Mouse (Mus musculus) midbrain, embryonic 11.5 days (tissue): Measurements from ENCODE around the gene Metrn. TPM values are rescaled to one million over a fixed set of nuclear protein-coding genes. Genes with fewer than 3 reads are reported as not detected.

ENCODE experiments used
- ATAC-seq: fragments of 200-750 bp; cut with Nextera tagmentation; 2 replicates; pipeline ENCODE4 v1.8.0; 2017; ENCODE audit warnings: moderate TSS enrichment, moderate library complexity; ENCODE audit not compliant: low FRiP score
- DNase-seq: peaks from one replicate; pipeline ENCODE4 v3.0.0; 2015; ENCODE audit warnings: low spot score; ENCODE audit errors: missing footprints
- H3K27ac ChIP-seq: fragments of 300-500 bp; sonication (generic); 2 replicates; pipeline ENCODE4 v1.5.1; 2014; ENCODE audit warnings: low read depth, low read length
- H3K27me3 ChIP-seq: fragments of 300-500 bp; sonication (generic); 2 replicates; pipeline ENCODE4 v1.6.1; 2014; ENCODE audit warnings: mild to moderate bottlenecking, low read length, moderate library complexity, mixed read lengths; ENCODE audit not compliant: control insufficient read depth, insufficient read depth
- H3K36me3 ChIP-seq: fragments of 300-500 bp; sonication (generic); 2 replicates; pipeline ENCODE4 v1.6.1; 2014; ENCODE audit warnings: mild to moderate bottlenecking, low read length, moderate library complexity, mixed read lengths; ENCODE audit not compliant: control insufficient read depth, insufficient read depth
- H3K4me1 ChIP-seq: fragments of 300-500 bp; sonication (generic); 2 replicates; pipeline ENCODE4 v1.6.1; 2014; ENCODE audit warnings: low read length; ENCODE audit not compliant: control insufficient read depth, insufficient read depth
- H3K4me2 ChIP-seq: fragments of 300-500 bp; sonication (generic); 2 replicates; pipeline ENCODE4 v1.6.1; 2014; ENCODE audit warnings: mild to moderate bottlenecking, moderate library complexity
- H3K4me3 ChIP-seq: fragments of 300-500 bp; sonication (generic); 2 replicates; pipeline ENCODE4 v1.5.1; 2014; ENCODE audit warnings: low read depth, low read length
- H3K9ac ChIP-seq: fragments of 300-500 bp; sonication (generic); 2 replicates; pipeline ENCODE4 v1.6.1; 2014; ENCODE audit warnings: low read length
- H3K9me3 ChIP-seq: fragments of 300-500 bp; sonication (generic); 2 replicates; pipeline ENCODE4 v1.6.1; 2016; ENCODE audit warnings: low read length; ENCODE audit not compliant: control insufficient read depth
- WGBS: fragments of 180-500 bp; shearing (Covaris S2); extraction: QIAGEN DNeasy Blood & Tissue Kit; methylation state at CpG from one replicate; pipeline ENCODE4 v1.1.7; 2014; 5-methylcytosine and 5-hydroxymethylcytosine counted together
- polyA plus RNA-seq: library from polyadenylated mRNA; unstranded; fragments of >200 nt; fragmentation: Nextera tagmentation; extraction: Ambion mirVana; gene quantifications from 2 replicates; pipeline ENCODE4 v1.2.1, GENCODE M21; 2014

Gene Metrn
- polyA plus RNA-seq: 21.3 and 32.1 TPM in 2 replicates

DNA sequence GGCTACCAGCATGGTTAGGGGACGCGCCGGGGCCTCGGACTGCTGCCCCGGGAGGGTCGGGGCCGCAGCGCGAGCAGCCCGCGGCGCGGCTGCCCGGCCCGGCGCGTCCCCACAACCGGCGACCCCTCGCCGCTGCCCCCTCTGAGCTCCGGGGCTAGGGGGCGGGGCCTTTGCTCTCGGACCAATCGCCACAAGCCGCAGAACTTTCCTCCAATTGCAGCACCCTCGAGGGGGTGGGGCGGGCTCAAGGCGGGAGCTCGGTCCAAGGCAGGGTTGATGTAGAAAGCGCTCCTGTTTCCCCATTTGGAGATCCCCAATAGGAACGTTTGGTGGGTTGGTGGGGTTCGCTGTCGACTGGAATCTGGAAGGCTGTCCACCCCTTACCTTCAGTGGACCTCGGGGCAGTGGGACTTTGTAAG is at the start of gene Metrn:
TSS of gene Metrn (minus strand) at position 186 of the 419 bp plus-strand sequence.
- WGBS: under 1% methylated on average over 34 of the region's 35 CpGs
- Histone ChIP-seq H3K4me3 (peak within 1 kb of the TSS; percentile 89), H3K4me1 (peaks cover 45% of the 10 kb centered on the region), H3K4me2 (peak within 1 kb of the TSS; percentile 98), H3K27ac (peak within 1 kb of the TSS; percentile 75), H3K9ac (peak within 1 kb of the TSS; percentile 87), H3K36me3 (no peaks in the 10 kb centered on the region), H3K27me3 (no peaks in the 10 kb centered on the region), H3K9me3 (no peaks in the 10 kb centered on the region)
- DNase-seq (peak; percentile 96), ATAC-seq (peak; percentile 76)

DNA sequence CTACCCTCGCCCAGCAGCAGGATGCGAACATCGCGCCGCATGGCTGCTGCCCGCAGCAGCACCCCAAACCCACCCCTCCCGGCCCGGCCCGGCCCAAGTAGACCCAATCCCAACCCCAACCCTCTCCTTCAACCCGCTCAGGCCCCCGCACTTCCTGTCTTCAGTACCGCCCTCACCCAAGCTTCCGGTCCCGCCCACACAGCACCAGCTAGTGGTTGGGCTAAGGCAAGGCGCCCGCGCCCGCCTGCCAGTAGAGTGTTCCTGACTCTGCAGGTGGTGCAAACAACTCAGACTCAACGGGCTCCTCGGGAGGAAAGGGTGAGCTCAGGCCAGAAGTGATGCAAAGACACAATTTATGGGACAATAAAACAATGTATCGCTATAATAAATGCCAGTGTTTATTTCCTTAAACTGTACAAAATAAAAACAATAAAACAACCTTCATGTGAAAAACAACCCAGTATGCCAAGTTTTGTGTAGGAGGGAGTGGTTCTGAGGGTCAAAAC is 47.5 kb upstream of the Metrn start, which contains the start of gene Rhot2:
TSS of gene Rhot2 (minus strand) at position 456 of the 506 bp plus-strand sequence.
- H3K36me3 ChIP-seq: peaks cover 23% of the 10 kb centered on the region
- peak within 1 kb of the TSS; percentile 89 for H3K9ac ChIP-seq
- no peaks in the 10 kb centered on the region for H3K27me3 ChIP-seq
- peak; percentile 96 for ATAC-seq
- H3K27ac ChIP-seq: no peak within 1 kb of the TSS; the same call in 1 of the 2 replicates
- peak; percentile 99 for DNase-seq
- 1% methylated on average over 21 of the region's 21 CpGs for WGBS
- H3K9me3 ChIP-seq: no peaks in the 10 kb centered on the region
- peak within 1 kb of the TSS; percentile 90 for H3K4me3 ChIP-seq
- H3K4me2 ChIP-seq: peak within 1 kb of the TSS; percentile 94
- peaks cover 8% of the 10 kb centered on the region for H3K4me1 ChIP-seq

DNA sequence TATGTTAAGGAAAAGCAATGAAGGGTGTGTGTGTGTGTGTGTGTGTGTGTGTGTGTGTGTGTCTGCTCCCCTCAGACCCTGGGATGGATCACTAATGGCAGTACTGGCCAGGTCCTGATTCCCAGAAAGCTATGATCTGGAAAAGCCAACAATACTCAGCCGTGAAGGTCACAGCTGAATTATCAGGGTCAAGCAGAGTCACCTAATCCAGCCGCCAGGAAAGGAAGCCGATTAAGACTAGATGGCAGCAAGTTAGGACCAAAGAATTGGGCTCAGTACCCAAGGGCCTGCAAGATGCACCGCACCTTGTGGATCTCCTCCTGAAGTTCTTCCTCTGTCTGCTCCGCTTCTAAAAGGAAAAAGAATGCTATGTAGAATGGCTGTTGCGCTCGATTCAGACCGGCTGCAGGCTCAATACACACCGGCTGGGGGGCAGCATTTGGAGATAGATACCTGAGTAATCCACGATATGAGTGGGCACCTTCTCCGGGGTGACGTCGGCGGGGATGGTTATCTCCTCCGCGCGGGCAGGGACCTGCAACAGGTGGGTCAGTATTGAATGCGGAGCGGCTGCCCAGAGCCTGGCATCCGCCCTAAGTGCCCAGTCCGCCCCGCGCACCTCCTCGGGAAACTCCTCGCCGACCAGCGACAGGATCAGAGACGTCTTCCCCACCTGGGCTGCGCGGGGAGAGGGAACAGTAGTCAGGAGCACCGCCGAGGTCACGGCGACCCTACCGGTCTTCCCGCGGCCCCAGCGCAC is 46.9 kb upstream of the Metrn start:
- H3K9ac ChIP-seq: peak overlapping the region; percentile 89
- no peak overlapping the region; the same call in 1 of the 2 replicates for H3K27ac ChIP-seq
- ATAC-seq (peak; percentile 45; the same call in 1 of the 2 replicates), DNase-seq (no peak)
- H3K9me3 ChIP-seq: no peaks in the 10 kb centered on the region
- H3K4me3 ChIP-seq: peak overlapping the region; percentile 90
- H3K27me3 ChIP-seq: no peaks in the 10 kb centered on the region
- WGBS: 5% methylated on average over 33 of the region's 38 CpGs
- H3K4me1 ChIP-seq: peaks cover 8% of the 10 kb centered on the region
- H3K4me2 ChIP-seq: peak overlapping the region; percentile 94
- H3K36me3 ChIP-seq: peaks cover 26% of the 10 kb centered on the region

DNA sequence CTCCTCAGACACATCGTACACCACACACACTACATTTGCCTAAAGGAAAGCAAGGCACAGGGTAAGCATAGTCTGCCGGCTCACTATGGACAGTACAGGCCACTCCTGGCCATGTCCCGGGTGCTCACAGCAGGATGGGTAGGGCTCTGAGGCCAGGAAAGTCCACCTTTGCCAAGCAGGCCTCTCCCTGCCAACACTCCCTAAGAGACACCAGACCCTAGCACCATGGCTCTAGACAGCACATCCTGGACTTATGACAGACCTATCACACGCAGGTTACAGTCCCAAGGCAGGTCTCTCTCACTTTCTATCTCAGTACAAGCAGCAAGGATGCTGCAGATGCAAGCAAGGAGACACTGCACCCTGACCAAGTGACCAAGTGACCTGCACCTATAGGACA is 46.2 kb upstream of the Metrn start:
- peak overlapping the region; percentile 89; the same call in 1 of the 2 replicates for H3K9ac ChIP-seq
- peak overlapping the region; percentile 90; the same call in 1 of the 2 replicates for H3K4me3 ChIP-seq
- peaks cover 27% of the 10 kb centered on the region for H3K36me3 ChIP-seq
- peaks cover 8% of the 10 kb centered on the region for H3K4me1 ChIP-seq
- H3K4me2 ChIP-seq: peak overlapping the region; percentile 94
- H3K27me3 ChIP-seq: no peaks in the 10 kb centered on the region
- WGBS: 97% methylated on average over 4 of the region's 4 CpGs
- H3K27ac ChIP-seq: no peak overlapping the region
- DNase-seq (no peak), ATAC-seq (no peak)
- no peaks in the 10 kb centered on the region for H3K9me3 ChIP-seq

DNA sequence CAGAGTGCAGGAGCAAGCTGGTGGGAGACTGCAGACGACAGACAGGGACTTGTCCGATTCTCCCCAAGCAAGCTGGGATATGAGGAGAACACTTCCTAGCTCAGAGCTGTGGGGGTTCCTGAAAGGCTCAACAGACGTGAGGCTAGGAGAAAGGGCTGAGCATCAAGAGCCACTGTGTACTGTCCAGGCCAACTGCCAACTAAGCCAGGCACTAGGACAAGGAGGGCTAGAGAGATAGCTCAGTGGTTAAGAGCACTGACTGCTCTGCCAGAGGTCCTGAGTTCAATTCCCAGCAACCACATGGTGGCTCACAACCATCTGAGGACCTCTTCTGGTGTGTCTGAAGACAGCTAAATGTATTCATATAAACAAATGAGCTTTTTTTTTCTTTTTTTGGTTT is 45.6 kb upstream of the Metrn start:
- ATAC-seq (no peak), DNase-seq (no peak)
- no peaks in the 10 kb centered on the region for H3K9me3 ChIP-seq
- H3K4me3 ChIP-seq: no peak overlapping the region
- H3K4me1 ChIP-seq: peaks cover 12% of the 10 kb centered on the region
- no peak overlapping the region for H3K9ac ChIP-seq
- peaks cover 27% of the 10 kb centered on the region for H3K36me3 ChIP-seq
- H3K4me2 ChIP-seq: no peak overlapping the region
- WGBS: 85% methylated on average over 3 of the region's 3 CpGs
- no peaks in the 10 kb centered on the region for H3K27me3 ChIP-seq
- no peak overlapping the region for H3K27ac ChIP-seq

DNA sequence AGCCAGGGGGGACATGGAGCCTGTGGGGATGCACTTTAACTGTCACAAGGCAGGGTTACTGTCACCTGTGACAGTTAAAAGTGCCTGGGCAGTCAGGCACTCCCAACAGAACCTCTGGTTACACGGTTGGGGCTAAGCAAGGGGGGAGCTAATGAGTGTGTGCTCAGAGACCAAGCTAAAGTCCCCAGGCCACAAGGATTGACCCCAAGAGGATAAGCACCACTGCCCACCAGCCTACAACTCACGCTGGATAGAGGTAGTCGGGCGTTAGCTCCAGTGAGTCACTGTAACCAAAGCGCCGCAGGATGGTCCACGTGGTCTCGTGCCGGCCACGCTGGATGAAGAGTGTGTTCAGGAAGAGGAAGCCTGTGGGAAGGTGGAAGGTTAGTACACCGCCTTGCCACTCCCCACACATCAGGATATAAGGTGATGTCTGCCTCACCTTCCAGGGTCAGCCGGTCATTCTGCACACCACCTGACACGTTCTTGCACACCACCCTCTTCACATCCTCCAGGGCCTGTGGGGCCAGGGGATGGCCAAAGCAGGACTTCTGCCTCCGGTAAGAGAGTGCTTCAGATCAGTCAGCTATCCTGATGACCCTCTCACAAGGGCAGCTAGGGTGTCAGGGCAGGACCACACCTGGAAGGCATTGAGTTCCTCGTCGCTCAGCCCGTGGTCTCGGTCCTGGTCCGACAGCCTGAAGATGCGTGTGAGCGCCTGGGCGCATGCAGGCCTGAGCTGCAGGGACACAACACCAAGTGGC is 44.4 kb upstream of the Metrn start, which contains the start of gene Gm20683:
TSS of gene Gm20683 (minus strand) at position 647 of the 764 bp plus-strand sequence.
- Histone ChIP-seq H3K4me3 (no peak within 1 kb of the TSS), H3K4me2 (no peak within 1 kb of the TSS), H3K4me1 (peaks cover 24% of the 10 kb centered on the region), H3K36me3 (peaks cover 27% of the 10 kb centered on the region), H3K27me3 (no peaks in the 10 kb centered on the region), H3K9me3 (no peaks in the 10 kb centered on the region), H3K9ac (no peak within 1 kb of the TSS), H3K27ac (no peak within 1 kb of the TSS)
- WGBS: 95% methylated on average over 22 of the region's 22 CpGs
- ATAC-seq (no peak), DNase-seq (no peak)

DNA sequence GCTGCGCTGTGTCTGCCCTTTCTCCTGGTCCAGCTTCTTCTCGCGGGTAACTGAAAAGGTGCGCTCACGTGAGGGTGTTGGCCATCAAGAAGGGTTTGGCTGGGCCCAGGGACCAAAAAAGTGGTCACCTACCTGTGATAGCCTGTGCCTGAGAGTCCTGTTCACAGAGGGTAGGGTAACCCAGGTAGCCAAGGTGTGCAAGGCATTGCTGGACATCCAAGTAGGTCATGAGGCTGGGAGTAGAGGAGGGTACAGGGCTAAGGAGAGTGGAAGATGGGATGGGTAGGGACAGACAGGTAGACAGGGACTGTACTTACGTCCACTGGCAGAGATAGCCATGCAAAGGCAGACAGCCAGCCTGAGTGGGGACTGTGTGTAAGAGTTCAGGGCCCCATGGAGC is 43.6 kb upstream of the Metrn start:
- H3K4me1 ChIP-seq: peaks cover 30% of the 10 kb centered on the region
- H3K36me3 ChIP-seq: peaks cover 27% of the 10 kb centered on the region
- no peak for ATAC-seq

DNA sequence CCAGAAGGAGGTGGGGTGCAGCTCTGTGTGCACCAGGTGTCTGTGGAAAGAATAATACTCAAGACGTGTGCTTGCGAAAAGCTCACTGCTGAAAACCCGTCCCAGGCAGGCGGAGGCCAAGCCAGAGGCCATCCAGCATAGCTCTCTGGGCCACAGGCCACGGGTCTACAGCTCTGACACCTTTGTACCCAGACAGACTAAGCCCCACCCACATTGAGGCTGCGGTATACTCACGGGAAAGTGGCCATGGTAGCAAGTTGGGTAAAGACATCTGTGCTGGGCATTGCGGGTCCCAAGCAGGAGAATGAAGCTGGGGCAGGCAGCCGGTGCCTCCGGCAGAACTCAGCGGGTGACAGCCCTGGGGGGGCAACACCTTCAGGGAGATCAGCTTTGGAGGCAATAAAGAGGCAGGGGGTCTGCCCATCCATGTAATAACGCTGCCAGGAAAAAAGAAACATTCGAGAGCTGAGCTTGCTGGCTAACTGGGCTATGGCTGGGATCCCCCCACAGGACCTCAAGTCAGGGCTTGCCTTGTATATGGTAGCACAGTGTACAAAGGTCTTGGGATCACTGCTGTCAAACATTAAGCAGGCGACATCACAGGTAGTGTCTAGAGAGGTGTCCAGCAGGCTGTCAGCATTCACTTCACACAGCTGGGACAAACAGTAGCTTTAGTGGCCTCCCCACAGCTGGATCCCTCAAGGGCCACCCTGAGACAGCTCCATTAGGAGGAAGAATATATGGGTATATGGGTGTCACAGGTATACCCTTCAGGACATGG is 42.7 kb upstream of the Metrn start:
- H3K4me2 ChIP-seq: no peak overlapping the region
- 89% methylated on average over 14 of the region's 14 CpGs for WGBS
- no peak overlapping the region for H3K9ac ChIP-seq
- H3K36me3 ChIP-seq: peaks cover 25% of the 10 kb centered on the region
- H3K4me1 ChIP-seq: peaks cover 36% of the 10 kb centered on the region
- H3K27me3 ChIP-seq: no peaks in the 10 kb centered on the region; the same call in 1 of the 2 replicates
- no peak for DNase-seq
- H3K27ac ChIP-seq: no peak overlapping the region
- no peak overlapping the region for H3K4me3 ChIP-seq
- no peak for ATAC-seq
- H3K9me3 ChIP-seq: no peaks in the 10 kb centered on the region

More for the DNA sequence above, 43.6 kb upstream of the Metrn start:
- Histone ChIP-seq H3K27me3 (no peaks in the 10 kb centered on the region), H3K4me2 (no peak overlapping the region), H3K9me3 (no peaks in the 10 kb centered on the region), H3K4me3 (no peak overlapping the region), H3K27ac (no peak overlapping the region), H3K9ac (no peak overlapping the region)
- 92% methylated on average over 6 of the region's 6 CpGs for WGBS
- DNase-seq: no peak
